Mouse (Mus musculus): ENCODE measurements at regions not wholly inside any gene's neighbourhood (a gene's known extent, or its start where the extent isn't known, plus 50 kb on each side); places are given as distances from the start of the nearest gene placed in this dataset.

DNA sequence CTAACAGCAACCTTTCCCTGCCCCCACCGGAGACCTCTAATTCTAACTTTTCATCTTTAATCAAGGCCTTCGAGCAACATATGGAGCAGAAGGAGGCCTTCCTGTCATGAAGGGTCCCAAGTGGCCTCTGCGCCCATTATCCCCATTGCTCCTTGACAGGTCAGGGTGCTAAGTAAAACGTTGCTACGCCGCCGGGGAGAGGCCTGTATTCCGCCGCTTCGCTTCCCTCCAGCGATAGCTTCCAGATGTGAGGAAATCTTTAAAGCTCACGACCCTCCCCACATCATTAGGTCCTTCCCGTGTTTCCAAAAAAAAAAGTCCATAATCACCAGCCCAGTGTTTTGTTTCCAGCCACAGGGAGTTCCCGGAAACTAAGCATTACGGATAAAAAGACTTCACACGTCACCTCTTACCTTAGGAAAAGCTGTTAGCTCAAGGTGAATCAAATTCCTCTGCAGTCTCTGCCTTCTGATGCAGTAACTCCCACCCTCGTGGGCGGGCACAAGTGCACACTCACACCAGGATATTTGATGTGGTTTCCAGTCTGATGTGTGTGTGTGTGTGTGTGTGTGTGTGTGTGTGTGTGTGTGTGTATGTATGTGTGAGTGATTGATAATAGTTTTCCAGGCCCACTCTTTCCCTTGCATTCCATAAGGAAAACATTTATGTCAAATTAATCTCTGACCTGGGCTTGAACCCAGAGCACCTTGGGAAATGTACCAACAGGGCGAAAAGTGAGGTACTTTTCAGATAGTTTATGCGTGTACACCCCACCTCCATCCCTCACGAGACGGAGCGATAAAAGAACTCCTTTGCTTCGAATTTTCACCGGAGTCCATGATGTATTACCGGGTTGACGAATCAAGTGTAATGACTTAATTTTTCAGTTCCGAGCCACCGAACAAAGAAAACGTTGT lies 107.5 kb downstream of the Gm45692 start:
- H3K4me2 ChIP-seq (ENCODE audit: low read depth, low read length): peak overlapping the region; percentile 7; the same call in 1 of the 2 replicates
- ATAC-seq (replicated peaks; ENCODE audit: insufficient number of reproducible peaks, low FRiP score, low TSS enrichment, low read depth) (no peak; the same call in 1 of the 2 replicates), DNase-seq (ENCODE audit: low spot score) (peak; percentile 87)
- 0 out of 2 replicates have a peak overlapping the region, but pooled peaks have one; percentile 38 for H3K27ac ChIP-seq (replicated peaks; ENCODE audit: low read depth, low read length)
- H3K36me3 ChIP-seq (replicated peaks; ENCODE audit: control insufficient read depth, insufficient read depth, low read depth, low read length): no peaks in the 10 kb centered on the region
- no peak overlapping the region for H3K9ac ChIP-seq (replicated peaks; ENCODE audit: low read length)
- no peaks in the 10 kb centered on the region for H3K27me3 ChIP-seq (ENCODE audit: control insufficient read depth, insufficient read depth, low read length)
- no peak overlapping the region for H3K4me3 ChIP-seq (ENCODE audit: low read depth, low read length)
- no peaks in the 10 kb centered on the region for H3K4me1 ChIP-seq (ENCODE audit: control insufficient read depth, insufficient read depth, low read length)
- 30% methylated on average over 30 of the region's 30 CpGs for WGBS
- no peaks in the 10 kb centered on the region for H3K9me3 ChIP-seq (replicated peaks; ENCODE audit: control insufficient read depth, low read length)

DNA sequence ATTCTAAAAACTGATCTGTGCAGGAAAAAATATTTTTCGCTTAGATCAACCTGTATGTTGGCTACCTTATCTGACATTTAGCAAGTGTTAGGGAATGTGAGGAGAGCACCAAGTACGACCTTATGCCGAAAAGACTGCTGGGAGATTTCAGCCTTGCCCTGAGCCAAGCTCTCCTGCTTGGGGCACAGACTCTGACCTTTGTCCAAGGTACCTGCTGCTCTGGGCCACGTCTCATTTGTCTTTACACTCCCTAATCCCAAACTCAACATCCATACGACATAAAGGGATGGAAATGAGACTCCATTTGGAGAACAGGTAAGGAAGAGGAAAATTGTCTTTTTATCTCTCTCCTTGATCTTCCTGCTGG lies 108.2 kb downstream of the Gm45692 start:
- Histone ChIP-seq H3K4me3 (ENCODE audit: low read depth, low read length) (no peak overlapping the region), H3K4me2 (ENCODE audit: low read depth, low read length) (no peak overlapping the region), H3K27me3 (ENCODE audit: control insufficient read depth, insufficient read depth, low read length) (no peaks in the 10 kb centered on the region), H3K27ac (replicated peaks; ENCODE audit: low read depth, low read length) (no peak overlapping the region), H3K9me3 (replicated peaks; ENCODE audit: control insufficient read depth, low read length) (no peaks in the 10 kb centered on the region), H3K4me1 (ENCODE audit: control insufficient read depth, insufficient read depth, low read length) (no peaks in the 10 kb centered on the region), H3K36me3 (replicated peaks; ENCODE audit: control insufficient read depth, insufficient read depth, low read depth, low read length) (no peaks in the 10 kb centered on the region), H3K9ac (replicated peaks; ENCODE audit: low read length) (no peak overlapping the region)
- DNase-seq (ENCODE audit: low spot score): no peak
- ATAC-seq (replicated peaks; ENCODE audit: insufficient number of reproducible peaks, low FRiP score, low TSS enrichment, low read depth): no peak
- 32% methylated on average over 5 of the region's 5 CpGs for WGBS

- H3K27ac ChIP-seq (replicated peaks; ENCODE audit: low read depth, low read length): no peak overlapping the region
- DNase-seq (ENCODE audit: low spot score): no peak
- no peak overlapping the region for H3K4me3 ChIP-seq (ENCODE audit: low read depth, low read length)
- no peak overlapping the region for H3K4me2 ChIP-seq (ENCODE audit: low read depth, low read length)
- H3K27me3 ChIP-seq (ENCODE audit: control insufficient read depth, insufficient read depth, low read length): no peaks in the 10 kb centered on the region
- H3K36me3 ChIP-seq (replicated peaks; ENCODE audit: control insufficient read depth, insufficient read depth, low read depth, low read length): no peaks in the 10 kb centered on the region
- WGBS: 81% methylated on average over 8 of the region's 8 CpGs
- H3K9ac ChIP-seq (replicated peaks; ENCODE audit: low read length): no peak overlapping the region
- no peaks in the 10 kb centered on the region for H3K4me1 ChIP-seq (ENCODE audit: control insufficient read depth, insufficient read depth, low read length)
- no peak for ATAC-seq (replicated peaks; ENCODE audit: insufficient number of reproducible peaks, low FRiP score, low TSS enrichment, low read depth)
- H3K9me3 ChIP-seq (replicated peaks; ENCODE audit: control insufficient read depth, low read length): no peaks in the 10 kb centered on the region
Observed at GRCm38 (mm10) chr8:26229548-26229947, 110.2 kb downstream of the Gm45692 start.

- WGBS: 83% methylated on average over 2 of the region's 2 CpGs
- Histone ChIP-seq H3K27me3 (ENCODE audit: control insufficient read depth, insufficient read depth, low read length) (no peaks in the 10 kb centered on the region), H3K36me3 (replicated peaks; ENCODE audit: control insufficient read depth, insufficient read depth, low read depth, low read length) (no peaks in the 10 kb centered on the region), H3K9ac (replicated peaks; ENCODE audit: low read length) (no peak overlapping the region), H3K9me3 (replicated peaks; ENCODE audit: control insufficient read depth, low read length) (no peaks in the 10 kb centered on the region), H3K4me3 (ENCODE audit: low read depth, low read length) (no peak overlapping the region), H3K4me1 (ENCODE audit: control insufficient read depth, insufficient read depth, low read length) (no peaks in the 10 kb centered on the region), H3K27ac (replicated peaks; ENCODE audit: low read depth, low read length) (no peak overlapping the region), H3K4me2 (ENCODE audit: low read depth, low read length) (no peak overlapping the region)
- DNase-seq (ENCODE audit: low spot score): no peak
- ATAC-seq (replicated peaks; ENCODE audit: insufficient number of reproducible peaks, low FRiP score, low TSS enrichment, low read depth): no peak
Observed at GRCm38 (mm10) chr8:26239075-26239474, 119.7 kb downstream of the Gm45692 start.

DNA sequence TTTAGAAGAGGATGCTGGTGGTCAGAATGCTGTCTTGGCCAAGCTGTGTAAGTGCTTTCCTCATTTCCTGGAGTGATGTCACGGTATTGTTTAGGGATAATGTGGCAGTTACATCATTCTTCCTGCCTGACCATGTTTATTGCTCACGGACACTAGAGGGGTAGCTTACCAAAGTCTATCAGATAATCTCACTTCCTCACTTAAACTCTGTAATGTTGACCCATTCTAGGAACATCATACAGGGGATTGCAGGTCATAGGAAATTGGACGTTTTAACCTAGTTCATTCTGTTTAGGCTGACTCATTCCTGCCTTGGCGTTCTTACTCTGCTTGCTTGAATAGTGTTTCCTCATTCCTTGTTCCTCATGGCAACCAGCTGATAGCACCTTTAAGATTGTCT lies 120.3 kb downstream of the Gm45692 start:
- Histone ChIP-seq H3K4me3 (ENCODE audit: low read depth, low read length) (no peak overlapping the region), H3K27me3 (ENCODE audit: control insufficient read depth, insufficient read depth, low read length) (no peaks in the 10 kb centered on the region), H3K9ac (replicated peaks; ENCODE audit: low read length) (no peak overlapping the region), H3K36me3 (replicated peaks; ENCODE audit: control insufficient read depth, insufficient read depth, low read depth, low read length) (no peaks in the 10 kb centered on the region), H3K4me1 (ENCODE audit: control insufficient read depth, insufficient read depth, low read length) (no peaks in the 10 kb centered on the region), H3K4me2 (ENCODE audit: low read depth, low read length) (no peak overlapping the region), H3K27ac (replicated peaks; ENCODE audit: low read depth, low read length) (no peak overlapping the region), H3K9me3 (replicated peaks; ENCODE audit: control insufficient read depth, low read length) (no peaks in the 10 kb centered on the region)
- WGBS: 71% methylated on average over 4 of the region's 4 CpGs
- DNase-seq (ENCODE audit: low spot score) (no peak), ATAC-seq (replicated peaks; ENCODE audit: insufficient number of reproducible peaks, low FRiP score, low TSS enrichment, low read depth) (no peak)

GRCm38 (mm10) chr8:26243743-26244142 lies 124.4 kb downstream of the Gm45692 start:
- no peak overlapping the region for H3K9ac ChIP-seq (replicated peaks; ENCODE audit: low read length)
- no peaks in the 10 kb centered on the region for H3K9me3 ChIP-seq (replicated peaks; ENCODE audit: control insufficient read depth, low read length)
- no peaks in the 10 kb centered on the region for H3K27me3 ChIP-seq (ENCODE audit: control insufficient read depth, insufficient read depth, low read length)
- WGBS: 85% methylated on average over 4 of the region's 4 CpGs
- no peak for DNase-seq (ENCODE audit: low spot score)
- no peak for ATAC-seq (replicated peaks; ENCODE audit: insufficient number of reproducible peaks, low FRiP score, low TSS enrichment, low read depth)
- H3K4me2 ChIP-seq (ENCODE audit: low read depth, low read length): no peak overlapping the region
- no peaks in the 10 kb centered on the region for H3K36me3 ChIP-seq (replicated peaks; ENCODE audit: control insufficient read depth, insufficient read depth, low read depth, low read length)
- H3K4me1 ChIP-seq (ENCODE audit: control insufficient read depth, insufficient read depth, low read length): no peaks in the 10 kb centered on the region
- H3K4me3 ChIP-seq (ENCODE audit: low read depth, low read length): no peak overlapping the region
- no peak overlapping the region for H3K27ac ChIP-seq (replicated peaks; ENCODE audit: low read depth, low read length)

GRCm38 (mm10) chr8:26244308-26244707 lies 125.0 kb downstream of the Gm45692 start:
- H3K27ac ChIP-seq (replicated peaks; ENCODE audit: low read depth, low read length): no peak overlapping the region
- 88% methylated on average over 5 of the region's 5 CpGs for WGBS
- no peaks in the 10 kb centered on the region for H3K36me3 ChIP-seq (replicated peaks; ENCODE audit: control insufficient read depth, insufficient read depth, low read depth, low read length)
- H3K4me2 ChIP-seq (ENCODE audit: low read depth, low read length): no peak overlapping the region
- H3K4me3 ChIP-seq (ENCODE audit: low read depth, low read length): no peak overlapping the region
- H3K27me3 ChIP-seq (ENCODE audit: control insufficient read depth, insufficient read depth, low read length): no peaks in the 10 kb centered on the region
- DNase-seq (ENCODE audit: low spot score) (no peak), ATAC-seq (replicated peaks; ENCODE audit: insufficient number of reproducible peaks, low FRiP score, low TSS enrichment, low read depth) (no peak)
- no peaks in the 10 kb centered on the region for H3K4me1 ChIP-seq (ENCODE audit: control insufficient read depth, insufficient read depth, low read length)
- no peaks in the 10 kb centered on the region for H3K9me3 ChIP-seq (replicated peaks; ENCODE audit: control insufficient read depth, low read length)
- no peak overlapping the region for H3K9ac ChIP-seq (replicated peaks; ENCODE audit: low read length)

- H3K27me3 ChIP-seq (ENCODE audit: control insufficient read depth, insufficient read depth, low read length): no peaks in the 10 kb centered on the region
- no peaks in the 10 kb centered on the region for H3K4me1 ChIP-seq (ENCODE audit: control insufficient read depth, insufficient read depth, low read length)
- ATAC-seq (replicated peaks; ENCODE audit: insufficient number of reproducible peaks, low FRiP score, low TSS enrichment, low read depth) (peak; percentile 75), DNase-seq (ENCODE audit: low spot score) (peak; percentile 65)
- H3K4me3 ChIP-seq (ENCODE audit: low read depth, low read length): no peak overlapping the region
- H3K9ac ChIP-seq (replicated peaks; ENCODE audit: low read length): no peak overlapping the region
- H3K9me3 ChIP-seq (replicated peaks; ENCODE audit: control insufficient read depth, low read length): no peaks in the 10 kb centered on the region
- no peaks in the 10 kb centered on the region for H3K36me3 ChIP-seq (replicated peaks; ENCODE audit: control insufficient read depth, insufficient read depth, low read depth, low read length)
- 3% methylated on average over 6 of the region's 6 CpGs for WGBS
- no peak overlapping the region for H3K4me2 ChIP-seq (ENCODE audit: low read depth, low read length)
- H3K27ac ChIP-seq (replicated peaks; ENCODE audit: low read depth, low read length): no peak overlapping the region
Observed at GRCm38 (mm10) chr8:26255191-26255669, 135.9 kb downstream of the Gm45692 start.

All from embryonic facial prominence, embryonic 11.5 days (tissue).